Comparison of ENCODE assay signal across 8 mouse cellular contexts in the genomic region with DNA sequence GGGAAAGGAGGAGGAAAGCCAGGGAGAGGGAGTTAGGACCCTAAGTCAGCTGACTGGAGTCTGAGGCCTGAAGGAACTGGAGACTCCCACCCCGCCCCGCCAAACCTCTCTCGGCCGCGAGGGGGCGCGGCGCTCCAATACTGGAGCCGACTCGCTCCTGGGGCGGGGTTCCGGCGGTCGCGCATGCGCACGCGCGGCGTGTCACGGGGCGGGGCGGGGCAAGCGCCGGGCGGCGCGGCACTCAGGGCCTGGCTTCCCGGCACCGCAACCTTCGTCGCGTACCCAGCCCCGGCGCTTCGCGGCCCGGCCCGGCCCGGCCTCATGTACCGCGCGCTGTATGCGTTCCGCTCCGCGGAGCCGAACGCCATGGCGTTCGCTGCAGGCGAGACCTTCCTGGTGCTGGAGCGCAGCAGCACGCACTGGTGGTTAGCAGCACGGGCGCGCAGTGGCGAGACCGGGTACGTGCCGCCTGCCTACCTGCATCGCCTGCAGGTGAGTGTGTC. TPM values are rescaled to one million over a fixed set of nuclear protein-coding genes. Genes with fewer than 3 reads are reported as not detected.
DNase-seq lines count a peak whose midpoint lies in the region; ATAC-seq and TF ChIP-seq lines count a peak whose summit lies in the region.

A gene (plus strand): TSS at position 206 of the 503 bp plus-strand sequence.

- ATAC-seq in neural tube, embryonic 15.5 days (ENCODE audit: low FRiP score): peak; percentile 89

- TF ChIP-seq EP300 in MEL (IDR thresholded peaks at IDR 0.05; ENCODE audit: low read depth in 1 of 2, low read length in 2 of 2): no peak

- DNase-seq in MEL (ENCODE audit: low read depth, low spot score): peak; percentile 90
- DNase-seq in cerebellum, adult 8-10 months: peak; percentile 95
- peak; percentile 93 for DNase-seq in forelimb bud, embryonic 11.5 days (ENCODE audit: low read depth, low spot score)
- DNase-seq in heart, postnatal 4 days: peak; percentile 98
- DNase-seq in layer of hippocampus, adult 2 months (ENCODE audit: low spot score in 2 of 2): peak; percentile 89 to 98
- peak; percentile 93 for DNase-seq in lung, adult 2 months
- DNase-seq in testis, postnatal 14 days (ENCODE audit: low spot score): peak; percentile 94

- H3K9ac ChIP-seq in MEL (ENCODE audit: control insufficient read depth, low read depth, low read length, poor library complexity, severe bottlenecking): peak within 1 kb of the TSS; percentile 77
- H3K9ac ChIP-seq in neural tube, embryonic 15.5 days (replicated peaks): peak within 1 kb of the TSS; percentile 93

- TF ChIP-seq POLR2A in MEL (IDR thresholded peaks at IDR 0.05; ENCODE audit: control insufficient read depth in 1 of 2, insufficient read depth in 1 of 2, low read depth in 1 of 2, low read length in 2 of 2, poor library complexity in 1 of 2): peak; percentile 83 to 91; a peak in 3 of 4 replicates
- TF ChIP-seq POLR2A in lung, adult 2 months (IDR thresholded peaks at IDR 0.05; ENCODE audit: borderline replicate concordance, extremely low read depth, low read depth, low read length): no peak

- TF ChIP-seq CTCF in MEL (IDR thresholded peaks at IDR 0.05 in 2 of 3, conservative IDR thresholded peaks at IDR 0.05 in 1 of 3; ENCODE audit: control insufficient read depth in 1 of 3, insufficient read depth in 1 of 3, low read depth in 2 of 3, low read length in 3 of 3, poor library complexity in 1 of 3, severe bottlenecking in 1 of 3): peak; percentile 74 to 92 (median 80)
- TF ChIP-seq CTCF in layer of hippocampus, adult 2 months (conservative IDR thresholded peaks at IDR 0.05): peak; percentile 89
- peak; percentile 29; the same call in 1 of the 2 replicates for TF ChIP-seq CTCF in lung, adult 2 months (IDR thresholded peaks at IDR 0.05; ENCODE audit: insufficient read depth, low read length)

- peak within 1 kb of the TSS; percentile 35 for H3K27ac ChIP-seq in MEL (ENCODE audit: control insufficient read depth, low read depth, low read length)
- peak within 1 kb of the TSS; percentile 90 for H3K27ac ChIP-seq in layer of hippocampus, adult 2 months
- H3K27ac ChIP-seq in neural tube, embryonic 15.5 days (replicated peaks): peak within 1 kb of the TSS; percentile 85

- TF ChIP-seq RAD21 in MEL (IDR thresholded peaks at IDR 0.05; ENCODE audit: low read depth, low read length): peak; percentile 46

- H3K79me2 ChIP-seq in MEL (ENCODE audit: control insufficient read depth, insufficient read depth, low read length, poor library complexity): peaks cover 2% of the 10 kb centered on the region; the same call in 1 of the 2 replicates

- H3K36me3 ChIP-seq in MEL (ENCODE audit: control insufficient read depth in 1 of 2, insufficient read depth in 2 of 2, low read length in 2 of 2): peaks cover 5 to 23% of the 10 kb centered on the region in 2 experiments; a peak in 3 of 4 replicates
- H3K36me3 ChIP-seq in neural tube, embryonic 15.5 days: peaks cover 69% of the 10 kb centered on the region

- under 1% methylated on average over 62 of the region's 62 CpGs for WGBS in lung, adult 2 months
- WGBS in neural tube, embryonic 15.5 days: under 1% methylated on average over 62 of the region's 62 CpGs

- no peaks in the 10 kb centered on the region for H3K27me3 ChIP-seq in MEL (ENCODE audit: control insufficient read depth in 1 of 2, insufficient read depth in 2 of 2, low read length in 2 of 2)
- H3K27me3 ChIP-seq in neural tube, embryonic 15.5 days (replicated peaks): no peaks in the 10 kb centered on the region

- H3K9me3 ChIP-seq in MEL (replicated peaks; ENCODE audit: insufficient read depth, low read length): no peaks in the 10 kb centered on the region
- no peaks in the 10 kb centered on the region for H3K9me3 ChIP-seq in neural tube, embryonic 15.5 days (replicated peaks)

- peaks cover 19 to 27% of the 10 kb centered on the region in 2 experiments for H3K4me1 ChIP-seq in MEL (ENCODE audit: control insufficient read depth in 1 of 2, insufficient read depth in 2 of 2, low read length in 2 of 2)
- peaks cover 9% of the 10 kb centered on the region for H3K4me1 ChIP-seq in lung, adult 2 months (ENCODE audit: control insufficient read depth, insufficient read depth, low read length)
- H3K4me1 ChIP-seq in neural tube, embryonic 15.5 days: peaks cover 27% of the 10 kb centered on the region

- H3K4me2 ChIP-seq in neural tube, embryonic 15.5 days: peak within 1 kb of the TSS; percentile 83

- peak within 1 kb of the TSS; percentile 61 to 79 for H3K4me3 ChIP-seq in MEL (ENCODE audit: control insufficient read depth in 1 of 2, insufficient read depth in 1 of 2, low read depth in 2 of 2, low read length in 2 of 2)
- peak within 1 kb of the TSS; percentile 98 for H3K4me3 ChIP-seq in layer of hippocampus, adult 2 months
- peak within 1 kb of the TSS; percentile 95 for H3K4me3 ChIP-seq in lung, adult 2 months (replicated peaks; ENCODE audit: extremely low read depth, low read depth, low read length)
- H3K4me3 ChIP-seq in neural tube, embryonic 15.5 days (replicated peaks): peak within 1 kb of the TSS; percentile 86

TF ChIP-seq in MEL, 35 proteins besides CTCF, POLR2A, EP300 and RAD21:
- peak; percentile 67; the same call in 1 of the 2 replicates for TF ChIP-seq ZMIZ1 (IDR thresholded peaks at IDR 0.05; ENCODE audit: low read depth, low read length)
- TF ChIP-seq GABPA (IDR thresholded peaks at IDR 0.05; ENCODE audit: low read depth, low read length): no peak
- peak; percentile 51 for TF ChIP-seq SIN3A (IDR thresholded peaks at IDR 0.05; ENCODE audit: low read length)
- TF ChIP-seq TCF12 (IDR thresholded peaks at IDR 0.05; ENCODE audit: low read depth, low read length): peak; percentile 49
- no peak for TF ChIP-seq MYB (IDR thresholded peaks at IDR 0.05; ENCODE audit: low read depth, low read length)
- peak; percentile 62 for TF ChIP-seq USF1 (IDR thresholded peaks at IDR 0.05; ENCODE audit: low read depth, low read length)
- TF ChIP-seq NRF1 (IDR thresholded peaks at IDR 0.05; ENCODE audit: insufficient read depth, low read depth, low read length, poor library complexity, severe bottlenecking): peak; percentile 94
- no peak for TF ChIP-seq E2F4 (IDR thresholded peaks at IDR 0.05; ENCODE audit: borderline replicate concordance, low read depth, low read length)
- peak; percentile 34 for TF ChIP-seq SMC3 (IDR thresholded peaks at IDR 0.05; ENCODE audit: low read depth, low read length)
- TF ChIP-seq POLR2AphosphoS5 (IDR thresholded peaks at IDR 0.05; ENCODE audit: borderline replicate concordance, low read depth, low read length): no peak
- no peak for TF ChIP-seq MEF2A (IDR thresholded peaks at IDR 0.05; ENCODE audit: extremely low read depth, insufficient replicate concordance, low read depth, low read length, poor library complexity, severe bottlenecking)
- TF ChIP-seq CHD2 (IDR thresholded peaks at IDR 0.05; ENCODE audit: low read length): no peak
- TF ChIP-seq MAX (IDR thresholded peaks at IDR 0.05; ENCODE audit: low read length): peak; percentile 70; the same call in 1 of the 2 replicates
- peak; percentile 88 for TF ChIP-seq NELFE (IDR thresholded peaks at IDR 0.05; ENCODE audit: low read depth, low read length)
- TF ChIP-seq POLR2AphosphoS2 (IDR thresholded peaks at IDR 0.05; ENCODE audit: low read length): peak; percentile 57; the same call in 1 of the 2 replicates
- no peak for TF ChIP-seq KAT2A (conservative IDR thresholded peaks at IDR 0.05; ENCODE audit: low read depth, low read length)
- TF ChIP-seq BHLHE40 (IDR thresholded peaks at IDR 0.05; ENCODE audit: borderline replicate concordance, low read depth, low read length): no peak
- TF ChIP-seq MAZ (IDR thresholded peaks at IDR 0.05; ENCODE audit: low read depth, low read length): peak; percentile 76; the same call in 1 of the 2 replicates
- no peak for TF ChIP-seq ZKSCAN1 (IDR thresholded peaks at IDR 0.05; ENCODE audit: low read depth, low read length)
- peak; percentile 65 for TF ChIP-seq MXI1 (IDR thresholded peaks at IDR 0.05; ENCODE audit: low read depth, low read length)
- TF ChIP-seq MAFK (IDR thresholded peaks at IDR 0.05; ENCODE audit: borderline replicate concordance, low read depth, low read length): no peak
- TF ChIP-seq USF2 (IDR thresholded peaks at IDR 0.05; ENCODE audit: borderline replicate concordance in 1 of 2, insufficient read depth in 1 of 2, low read depth in 1 of 2, low read length in 2 of 2): no peak
- TF ChIP-seq ELF1 (IDR thresholded peaks at IDR 0.05; ENCODE audit: low read depth, low read length): peak; percentile 26; the same call in 1 of the 2 replicates
- no peak for TF ChIP-seq RCOR1 (IDR thresholded peaks at IDR 0.05; ENCODE audit: low read depth, low read length)
- no peak for TF ChIP-seq JUND (IDR thresholded peaks at IDR 0.05; ENCODE audit: low read depth, low read length)
- peak; percentile 53 for TF ChIP-seq HCFC1 (IDR thresholded peaks at IDR 0.05; ENCODE audit: low read depth, low read length)
- no peak for TF ChIP-seq ZC3H11A (IDR thresholded peaks at IDR 0.05; ENCODE audit: low read depth, low read length)

RNA-seq across cellular contexts. Expression of the gene that starts here (rescaled TPM):
- 3.9 and 6.6 TPM in 2 replicates for total RNA-seq in MEL (2012; rRNA removed)
- 10 to 100 TPM in 1 of 2 experiments, not detected in 1; 10.3 TPM for polyA plus RNA-seq in MEL (2012; ENCODE audit: insufficient read depth in 1 of 2, insufficient read length in 2 of 2, low read depth in 1 of 2, low replicate concordance in 2 of 2, missing spikeins in 1 of 2)
- 1 to 10 TPM; 8.1 to 8.2 TPM for total RNA-seq in heart, postnatal 4 days (2021)
- 10 to 100 TPM; 68.8 to 71.3 TPM for total RNA-seq in layer of hippocampus, adult 2 months (2021)
- 34.1 and 42.9 TPM in 2 replicates for polyA plus RNA-seq in lung, adult 2 months (2012; rRNA removed)
- polyA plus RNA-seq in neural tube, embryonic 15.5 days (2015; fragmentation: Nextera tagmentation; extraction: Ambion mirVana): 33.3 and 40.0 TPM in 2 replicates

Comparison
In these comparisons a context has a peak if more than half of its experiments do, and no peak if none do; other contexts are left out.
1. Peak in every context shown above with its lines: DNase-seq, ATAC-seq, H3K4me3 ChIP-seq and H3K27ac ChIP-seq.
2. H3K27ac ChIP-seq: peak in every context shown above with its lines; median percentile 90 in layer of hippocampus, adult 2 months; 85 in neural tube, embryonic 15.5 days; 35 in MEL.
3. CTCF ChIP-seq: peak in every context shown above with its lines; median percentile 89 in layer of hippocampus, adult 2 months; 80 in MEL; 29 in lung, adult 2 months.